Mouse (Mus musculus) kidney, embryonic 16.5 days (tissue): Measurements from ENCODE around the gene Ifi27. TPM values are rescaled to one million over a fixed set of nuclear protein-coding genes. Genes with fewer than 3 reads are reported as not detected.
A peak's percentile ranks its signal among the peaks of the same experiment; 100 is the strongest.

Experiments
- ATAC-seq: fragments of 200-750 bp; cut with Nextera tagmentation; 2 replicates; pipeline ENCODE4 v1.8.0; 2017; ENCODE audit warnings: moderate TSS enrichment; ENCODE audit not compliant: low FRiP score, low TSS enrichment
- H3K27ac ChIP-seq: fragments of 300-500 bp; sonication (generic); 2 replicates; pipeline ENCODE4 v1.5.1; 2014; ENCODE audit warnings: low read length
- H3K27me3 ChIP-seq: fragments of 300-500 bp; sonication (generic); 2 replicates; pipeline ENCODE4 v1.6.1; 2014; ENCODE audit warnings: low read length, control low read depth, mixed read lengths; ENCODE audit not compliant: insufficient read depth
- H3K36me3 ChIP-seq: fragments of 300-500 bp; sonication (generic); 2 replicates; pipeline ENCODE4 v1.6.1; 2014; ENCODE audit warnings: low read length, control low read depth, mixed read lengths; ENCODE audit not compliant: insufficient read depth
- H3K4me1 ChIP-seq: fragments of 300-500 bp; sonication (generic); 2 replicates; pipeline ENCODE4 v1.6.1; 2014; ENCODE audit warnings: low read length, control low read depth, mixed read lengths; ENCODE audit not compliant: insufficient read depth
- H3K4me2 ChIP-seq: fragments of 300-500 bp; sonication (generic); replicated peaks from 2 replicates; pipeline ENCODE4 v1.6.1; 2014; ENCODE audit warnings: low read depth, low read length
- H3K4me3 ChIP-seq: fragments of 300-500 bp; sonication (generic); 2 replicates; pipeline ENCODE4 v1.5.1; 2014; ENCODE audit warnings: mild to moderate bottlenecking, low read length
- H3K9ac ChIP-seq: fragments of 300-500 bp; sonication (generic); replicated peaks from 2 replicates; pipeline ENCODE4 v1.6.1; 2014; ENCODE audit warnings: low read length
- H3K9me3 ChIP-seq: fragments of 300-500 bp; sonication (generic); 2 replicates; pipeline ENCODE4 v1.6.1; 2016; ENCODE audit warnings: low read length, control low read depth
- WGBS: fragments of 180-500 bp; shearing (Covaris S2); extraction: QIAGEN DNeasy Blood & Tissue Kit; methylation state at CpG from one replicate; pipeline ENCODE4 v1.1.7; 2014; 5-methylcytosine and 5-hydroxymethylcytosine counted together
- polyA plus RNA-seq: library from polyadenylated mRNA; unstranded; fragments of >200 nt; fragmentation: Nextera tagmentation; extraction: Ambion mirVana; gene quantifications from 2 replicates; pipeline ENCODE4 v1.2.1, GENCODE M21; 2015

The Ifi27 gene
- polyA plus RNA-seq, result 32.8 and 39.5 TPM in 2 replicates

DNA sequence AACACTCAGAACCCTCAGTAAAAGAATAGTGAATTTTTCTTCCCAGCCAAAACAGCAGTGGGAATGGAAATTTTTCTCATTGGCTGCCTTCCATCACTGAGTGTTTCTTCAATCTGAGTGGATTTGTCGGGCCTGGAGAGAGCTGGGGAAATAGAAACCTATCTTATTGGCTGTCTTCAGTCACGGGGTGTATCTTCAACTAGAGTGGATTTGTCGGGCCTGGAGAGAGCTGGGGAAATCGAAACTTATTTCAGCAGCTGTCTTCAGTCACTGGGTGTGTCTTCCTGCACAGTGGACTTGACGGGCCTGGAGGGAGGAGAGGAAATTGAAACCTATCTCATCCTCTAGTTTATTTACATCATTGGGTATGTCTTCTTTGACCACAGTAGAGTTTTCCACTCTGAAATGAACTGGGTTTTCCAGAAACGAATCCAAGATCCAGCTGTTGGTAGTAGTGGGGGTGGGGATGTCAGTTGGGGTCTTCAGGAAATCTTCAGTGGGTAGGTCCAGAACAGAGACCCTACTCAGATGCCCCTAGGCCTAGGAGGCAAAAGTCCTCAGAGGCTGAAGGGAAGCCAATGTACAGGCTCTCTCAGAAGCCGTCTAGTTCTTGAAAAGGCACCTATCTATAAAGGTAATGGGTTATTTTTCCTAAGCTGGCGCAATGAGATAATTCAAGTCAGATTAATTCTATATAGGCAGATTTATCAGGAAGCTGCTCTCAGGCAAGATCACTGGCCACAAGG, at the start of gene Ifi27:
TSS of gene Ifi27 (plus strand) at position 226 of the 746 bp plus-strand sequence.
- H3K4me3 ChIP-seq, result peak within 1 kb of the TSS; percentile 31
- 44% methylated on average over 8 of the region's 8 CpGs for WGBS
- peak; percentile 96 for ATAC-seq

DNA sequence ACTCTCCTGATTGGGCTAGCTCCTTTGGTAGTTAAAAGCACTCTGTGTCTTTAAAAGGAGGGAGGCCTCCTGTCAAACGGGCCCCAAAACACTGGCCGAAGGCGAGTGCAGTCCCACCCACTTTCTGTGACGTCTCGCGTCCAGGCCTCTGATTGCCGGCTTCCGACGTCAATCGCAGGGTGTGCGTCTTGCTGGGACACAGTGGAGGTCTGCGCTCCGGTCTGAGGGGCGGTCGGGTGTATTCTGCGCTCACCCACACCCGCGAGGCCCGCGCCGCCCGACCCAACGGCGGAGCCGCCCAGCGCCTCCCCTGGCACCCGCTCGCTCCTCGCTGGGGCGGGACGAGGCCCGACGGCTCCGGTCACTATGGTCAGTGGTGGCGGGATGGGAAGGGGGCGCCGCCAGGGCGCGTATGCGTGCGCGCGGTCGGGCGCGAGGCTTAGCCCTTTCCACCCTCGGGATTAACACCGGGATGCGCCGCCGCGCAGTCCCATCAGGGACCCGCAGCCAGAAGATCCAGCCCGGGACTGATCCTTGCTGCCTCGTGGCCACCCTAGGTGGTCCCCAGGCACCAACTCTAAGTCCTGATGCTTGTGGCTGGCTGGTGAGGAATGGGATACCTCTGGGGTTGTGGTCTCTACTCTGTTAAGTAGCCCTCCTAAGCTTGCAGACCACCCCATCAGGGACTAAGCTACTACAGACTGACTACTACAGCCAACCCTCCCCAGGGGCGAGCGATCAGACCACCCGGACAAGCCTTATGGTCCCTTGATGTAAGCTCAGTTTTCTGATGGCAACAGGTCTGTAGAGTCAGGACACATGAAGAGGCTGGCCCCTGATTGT, 45.3 kb upstream of the Ifi27 start, which contains the start of gene Otub2:
TSS of gene Otub2 (plus strand) at position 178 of the 843 bp plus-strand sequence.
- Histone ChIP-seq H3K9me3 (no peaks in the 10 kb centered on the region), H3K9ac (peak within 1 kb of the TSS; percentile 85), H3K27me3 (no peaks in the 10 kb centered on the region), H3K36me3 (no peaks in the 10 kb centered on the region), H3K4me1 (peaks cover 5% of the 10 kb centered on the region), H3K27ac (no peak within 1 kb of the TSS), H3K4me3 (peak within 1 kb of the TSS; percentile 72), H3K4me2 (peak within 1 kb of the TSS; percentile 86)
- under 1% methylated on average over 53 of the region's 58 CpGs for WGBS
- peak; percentile 99 for ATAC-seq

More for the DNA sequence above, at the start of gene Ifi27:
- 0 out of 2 replicates have a peak within 1 kb of the TSS, but pooled peaks have one; percentile 19 for H3K9ac ChIP-seq
- H3K27me3 ChIP-seq, result no peaks in the 10 kb centered on the region
- H3K9me3 ChIP-seq, result no peaks in the 10 kb centered on the region
- peak within 1 kb of the TSS; percentile 40 for H3K4me2 ChIP-seq
- no peaks in the 10 kb centered on the region for H3K4me1 ChIP-seq
- H3K36me3 ChIP-seq, result no peaks in the 10 kb centered on the region
- peak within 1 kb of the TSS; percentile 62; the same call in 1 of the 2 replicates for H3K27ac ChIP-seq

GRCm38 (mm10) chr12:103389348-103389727, 44.7 kb upstream of the Ifi27 start:
- Histone ChIP-seq H3K27ac (no peak overlapping the region), H3K36me3 (no peaks in the 10 kb centered on the region), H3K9me3 (no peaks in the 10 kb centered on the region), H3K27me3 (no peaks in the 10 kb centered on the region), H3K9ac (peak overlapping the region; percentile 85), H3K4me1 (peaks cover 5% of the 10 kb centered on the region), H3K4me2 (peak overlapping the region; percentile 86), H3K4me3 (peak overlapping the region; percentile 72)
- no peak for ATAC-seq
- WGBS, result 76% methylated on average over 2 of the region's 2 CpGs

DNA sequence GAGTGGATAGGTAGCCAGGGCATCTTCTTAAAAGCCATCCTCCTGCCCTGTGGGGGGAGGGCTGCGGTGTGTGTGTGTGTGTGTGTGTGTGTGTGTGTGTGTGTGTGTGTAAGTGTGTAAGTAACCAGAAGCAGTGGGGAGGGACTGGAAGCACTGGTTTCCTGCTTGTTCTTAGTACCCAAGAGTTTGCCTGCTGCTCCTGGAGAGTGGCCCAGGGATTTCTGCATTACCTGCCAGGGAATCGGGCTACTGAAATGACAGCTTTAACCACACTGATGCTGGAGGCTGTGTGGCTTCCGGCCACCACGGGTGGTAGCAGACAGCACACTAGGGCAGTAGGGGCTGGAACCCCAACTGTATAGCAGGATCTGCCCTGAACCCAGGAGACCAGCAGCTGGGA, 44.0 kb upstream of the Ifi27 start:
- no peak overlapping the region for H3K9ac ChIP-seq
- H3K27me3 ChIP-seq, result no peaks in the 10 kb centered on the region
- no peaks in the 10 kb centered on the region for H3K36me3 ChIP-seq
- no peak overlapping the region for H3K4me3 ChIP-seq
- H3K4me1 ChIP-seq, result peaks cover 5% of the 10 kb centered on the region
- H3K9me3 ChIP-seq, result no peaks in the 10 kb centered on the region
- no peak overlapping the region for H3K4me2 ChIP-seq
- no peak for ATAC-seq
- H3K27ac ChIP-seq, result no peak overlapping the region
- WGBS, result 81% methylated on average over 4 of the region's 4 CpGs

DNA sequence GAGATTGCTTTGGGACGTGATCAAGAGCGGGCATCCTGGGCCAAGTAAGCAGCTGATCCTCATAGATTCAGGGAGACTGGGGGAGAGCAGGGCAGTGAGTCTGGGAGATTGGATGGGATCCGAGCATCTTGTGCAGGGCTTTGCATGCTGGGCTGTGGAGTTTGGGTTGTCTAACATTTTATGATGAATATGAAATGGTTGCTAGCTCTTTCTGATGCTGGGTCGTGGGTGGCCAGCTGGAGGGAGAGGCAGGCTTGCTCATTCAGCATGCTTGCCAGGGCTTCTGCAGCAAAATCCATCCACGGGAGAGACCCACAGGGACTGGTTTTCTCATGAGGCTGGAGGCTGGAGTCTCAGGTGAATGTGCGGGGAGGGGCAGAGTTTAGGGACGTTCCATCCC, 42.9 kb upstream of the Ifi27 start:
- H3K9me3 ChIP-seq, result no peaks in the 10 kb centered on the region
- no peak overlapping the region for H3K4me2 ChIP-seq
- no peak overlapping the region for H3K9ac ChIP-seq
- ATAC-seq, result no peak
- no peak overlapping the region for H3K27ac ChIP-seq
- no peaks in the 10 kb centered on the region for H3K36me3 ChIP-seq
- H3K27me3 ChIP-seq, result no peaks in the 10 kb centered on the region
- H3K4me3 ChIP-seq, result no peak overlapping the region
- WGBS, result 74% methylated on average over 7 of the region's 7 CpGs
- H3K4me1 ChIP-seq, result peaks cover 13% of the 10 kb centered on the region

DNA sequence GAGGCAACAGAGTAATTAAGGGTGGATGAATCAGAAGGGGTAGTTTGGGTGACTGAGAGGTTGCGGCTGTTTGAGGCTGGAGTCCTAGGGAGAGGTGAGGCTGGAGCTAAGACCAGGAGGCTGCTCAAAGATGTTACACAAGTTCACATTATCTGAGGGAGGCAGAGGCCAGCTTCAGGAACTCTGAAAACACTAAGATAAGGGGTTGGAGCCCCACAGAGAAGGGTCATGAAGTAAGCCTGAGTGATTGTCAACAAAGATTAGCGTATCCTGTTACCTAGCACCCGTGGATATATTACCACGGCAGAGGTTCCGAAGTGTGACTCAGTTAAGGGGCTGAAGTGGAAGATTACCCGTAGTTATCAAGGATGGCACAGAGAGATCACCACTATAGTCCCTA, 40.5 kb upstream of the Ifi27 start:
- WGBS, result 40% methylated on average over 6 of the region's 6 CpGs
- Histone ChIP-seq H3K27me3 (no peaks in the 10 kb centered on the region), H3K4me3 (no peak overlapping the region), H3K4me1 (peaks cover 15% of the 10 kb centered on the region), H3K9ac (no peak overlapping the region), H3K36me3 (no peaks in the 10 kb centered on the region), H3K4me2 (no peak overlapping the region), H3K9me3 (no peaks in the 10 kb centered on the region), H3K27ac (no peak overlapping the region)
- no peak for ATAC-seq

DNA sequence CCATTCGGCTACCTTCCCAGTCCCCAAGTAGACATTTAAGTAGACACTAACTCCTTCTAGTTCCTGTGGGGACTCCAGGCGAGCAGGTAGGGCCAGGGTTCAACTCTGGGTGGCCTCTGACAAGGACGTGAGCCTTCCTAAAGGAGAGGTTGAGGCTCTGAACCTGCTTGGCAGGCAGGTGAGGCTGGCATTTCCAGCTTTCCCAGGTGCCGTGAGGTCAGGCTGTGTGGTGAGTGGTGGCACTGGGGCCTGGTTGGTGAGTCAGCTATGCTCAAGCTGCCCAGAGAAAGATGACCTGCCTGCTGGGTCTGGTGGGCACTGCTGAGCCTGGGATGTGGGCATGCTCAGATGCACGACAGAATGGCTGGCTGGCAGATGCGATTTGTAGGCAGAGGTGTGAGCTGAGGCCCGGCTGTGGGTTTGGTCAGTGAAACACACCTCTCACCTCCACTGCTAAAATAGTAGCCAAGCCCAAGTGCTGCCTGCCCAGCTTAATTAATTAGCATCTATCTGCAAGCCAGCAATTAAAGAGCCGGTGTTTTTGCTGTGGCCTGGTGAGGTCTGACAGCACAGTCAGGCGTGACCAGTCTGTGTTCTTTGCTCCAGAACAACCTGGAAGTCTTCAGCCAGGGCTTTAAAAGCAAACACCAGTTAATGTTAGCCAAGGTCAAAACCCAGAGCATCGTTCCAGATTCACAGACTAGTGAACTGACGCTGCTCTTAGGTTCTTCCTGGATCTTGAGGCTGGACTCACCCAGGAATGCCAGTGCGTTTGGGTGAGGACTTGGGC, 38.3 kb upstream of the Ifi27 start:
- H3K9ac ChIP-seq, result no peak overlapping the region
- no peak overlapping the region for H3K4me2 ChIP-seq
- peaks cover 10% of the 10 kb centered on the region for H3K4me1 ChIP-seq
- H3K27ac ChIP-seq, result no peak overlapping the region
- no peaks in the 10 kb centered on the region for H3K36me3 ChIP-seq
- H3K4me3 ChIP-seq, result no peak overlapping the region
- H3K9me3 ChIP-seq, result no peaks in the 10 kb centered on the region
- WGBS, result 42% methylated on average over 12 of the region's 12 CpGs
- peak; percentile 66 for ATAC-seq
- no peaks in the 10 kb centered on the region for H3K27me3 ChIP-seq

- Histone ChIP-seq H3K27me3 (no peaks in the 10 kb centered on the region), H3K4me2 (no peak overlapping the region), H3K36me3 (no peaks in the 10 kb centered on the region), H3K27ac (no peak overlapping the region), H3K9ac (no peak overlapping the region), H3K4me1 (peaks cover 10% of the 10 kb centered on the region), H3K9me3 (no peaks in the 10 kb centered on the region), H3K4me3 (no peak overlapping the region)
- no peak for ATAC-seq
- WGBS, result 77% methylated on average over 7 of the region's 7 CpGs
Measured at GRCm38 (mm10) chr12:103396751-103397150, 37.3 kb upstream of the Ifi27 start.

DNA sequence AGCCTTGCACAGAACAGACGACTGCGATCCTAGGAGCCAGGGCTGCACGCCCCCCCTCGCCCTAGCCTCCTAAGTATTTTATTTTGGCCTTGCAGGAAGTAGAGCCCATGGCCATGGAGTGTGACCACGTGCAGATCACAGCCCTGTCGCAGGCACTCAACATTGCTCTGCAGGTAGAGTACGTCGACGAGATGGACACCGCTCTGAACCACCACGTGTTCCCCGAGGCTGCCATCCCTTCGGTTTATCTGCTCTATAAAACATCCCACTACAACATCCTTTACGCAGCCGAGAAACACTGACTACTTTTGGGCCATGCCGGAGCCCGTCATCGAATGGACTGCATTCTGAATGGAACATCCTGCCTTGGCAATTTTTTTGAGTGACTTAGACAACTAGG, 29.9 kb upstream of the Ifi27 start:
- Histone ChIP-seq H3K9me3 (no peaks in the 10 kb centered on the region), H3K27ac (no peak overlapping the region), H3K27me3 (no peaks in the 10 kb centered on the region), H3K4me1 (no peaks in the 10 kb centered on the region), H3K9ac (no peak overlapping the region), H3K4me3 (no peak overlapping the region), H3K36me3 (peaks cover 42% of the 10 kb centered on the region), H3K4me2 (no peak overlapping the region)
- ATAC-seq, result no peak
- 83% methylated on average over 18 of the region's 18 CpGs for WGBS
